Mouse (Mus musculus): ENCODE results near the gene Acot8. TPM values are rescaled to one million over a fixed set of nuclear protein-coding genes. Genes with fewer than 3 reads are reported as not detected.

The Acot8 gene
- polyA plus RNA-seq, 1 experiment: 44.9 TPM

- Histone ChIP-seq H3K4me3 (ENCODE audit: extremely low read depth, insufficient read depth, insufficient read length) (peak within 1 kb of the TSS; percentile 83), H3K36me3 (ENCODE audit: control insufficient read depth, insufficient read depth, low read length) (peaks cover 16% of the 10 kb centered on the region), H3K27me3 (ENCODE audit: control insufficient read depth, insufficient read depth, low read length) (no peaks in the 10 kb centered on the region), H3K27ac (ENCODE audit: insufficient read depth, low read length) (peak within 1 kb of the TSS; percentile 85), H3K4me1 (ENCODE audit: control insufficient read depth, insufficient read depth, insufficient read length) (peaks cover 5% of the 10 kb centered on the region; the same call in 1 of the 2 replicates)
- DNase-seq (ENCODE audit: low read depth in 1 of 2, low spot score in 2 of 2): peak; percentile 65 to 85
- peak; percentile 70; the same call in 1 of the 2 replicates for TF ChIP-seq CTCF (IDR thresholded peaks at IDR 0.05; ENCODE audit: extremely low read depth, insufficient read depth, insufficient read length, insufficient replicate concordance)
- no peak for TF ChIP-seq POLR2A (IDR thresholded peaks at IDR 0.05; ENCODE audit: low read depth, low read length)
- WGBS: under 1% methylated on average over 35 of the region's 35 CpGs
Observed at GRCm38 (mm10) chr2:164832748-164833301, 28.1 kb upstream of the Acot8 start, which contains the start of gene Ctsa. Gene Ctsa, plus strand, starts transcription at chr2:164832873.

GRCm38 (mm10) chr2:164832032-164832747 lies 27.5 kb upstream of the Acot8 start:
- peaks cover 14% of the 10 kb centered on the region for H3K36me3 ChIP-seq (ENCODE audit: control insufficient read depth, insufficient read depth, low read length)
- 60% methylated on average over 16 of the region's 16 CpGs for WGBS
- no peak overlapping the region for H3K4me3 ChIP-seq (ENCODE audit: extremely low read depth, insufficient read depth, insufficient read length)
- no peaks in the 10 kb centered on the region for H3K27me3 ChIP-seq (ENCODE audit: control insufficient read depth, insufficient read depth, low read length)
- TF ChIP-seq POLR2A (IDR thresholded peaks at IDR 0.05; ENCODE audit: low read depth, low read length) (no peak), CTCF (IDR thresholded peaks at IDR 0.05; ENCODE audit: extremely low read depth, insufficient read depth, insufficient read length, insufficient replicate concordance) (no peak)
- peaks cover 5% of the 10 kb centered on the region; the same call in 1 of the 2 replicates for H3K4me1 ChIP-seq (ENCODE audit: control insufficient read depth, insufficient read depth, insufficient read length)
- DNase-seq (ENCODE audit: low read depth in 1 of 2, low spot score in 2 of 2): no peak
- H3K27ac ChIP-seq (ENCODE audit: insufficient read depth, low read length): peak overlapping the region; percentile 15

GRCm38 (mm10) chr2:164831029-164831428 lies 26.3 kb upstream of the Acot8 start:
- H3K27ac ChIP-seq (ENCODE audit: insufficient read depth, low read length): no peak overlapping the region

GRCm38 (mm10) chr2:164829090-164829489 lies 24.4 kb upstream of the Acot8 start:
- Histone ChIP-seq H3K4me1 (ENCODE audit: control insufficient read depth, insufficient read depth, insufficient read length) (no peaks in the 10 kb centered on the region), H3K36me3 (ENCODE audit: control insufficient read depth, insufficient read depth, low read length) (peaks cover 21% of the 10 kb centered on the region), H3K27me3 (ENCODE audit: control insufficient read depth, insufficient read depth, low read length) (no peaks in the 10 kb centered on the region), H3K4me3 (ENCODE audit: extremely low read depth, insufficient read depth, insufficient read length) (no peak overlapping the region), H3K27ac (ENCODE audit: insufficient read depth, low read length) (no peak overlapping the region)
- no peak for DNase-seq (ENCODE audit: low read depth in 1 of 2, low spot score in 2 of 2)
- 97% methylated on average over 1 of the region's 1 CpGs for WGBS
- TF ChIP-seq POLR2A (IDR thresholded peaks at IDR 0.05; ENCODE audit: low read depth, low read length) (no peak), CTCF (IDR thresholded peaks at IDR 0.05; ENCODE audit: extremely low read depth, insufficient read depth, insufficient read length, insufficient replicate concordance) (no peak)

More at GRCm38 (mm10) chr2:164831029-164831428, 26.3 kb upstream of the Acot8 start:
- Histone ChIP-seq H3K36me3 (ENCODE audit: control insufficient read depth, insufficient read depth, low read length) (peaks cover 13% of the 10 kb centered on the region), H3K27me3 (ENCODE audit: control insufficient read depth, insufficient read depth, low read length) (no peaks in the 10 kb centered on the region), H3K4me3 (ENCODE audit: extremely low read depth, insufficient read depth, insufficient read length) (no peak overlapping the region), H3K4me1 (ENCODE audit: control insufficient read depth, insufficient read depth, insufficient read length) (peaks cover 5% of the 10 kb centered on the region; the same call in 1 of the 2 replicates)
- 71% methylated on average over 10 of the region's 10 CpGs for WGBS
- no peak for TF ChIP-seq CTCF (IDR thresholded peaks at IDR 0.05; ENCODE audit: extremely low read depth, insufficient read depth, insufficient read length, insufficient replicate concordance)
- TF ChIP-seq POLR2A (IDR thresholded peaks at IDR 0.05; ENCODE audit: low read depth, low read length): no peak
- peak in 1 of 2 experiments; percentile 45 for DNase-seq (ENCODE audit: low read depth in 1 of 2, low spot score in 2 of 2)

- DNase-seq (ENCODE audit: low read depth in 1 of 2, low spot score in 2 of 2): no peak
- no peak within 1 kb of the TSS for H3K4me3 ChIP-seq (ENCODE audit: extremely low read depth, insufficient read depth, insufficient read length)
- no peaks in the 10 kb centered on the region for H3K27me3 ChIP-seq (ENCODE audit: control insufficient read depth, insufficient read depth, low read length)
- TF ChIP-seq CTCF (IDR thresholded peaks at IDR 0.05; ENCODE audit: extremely low read depth, insufficient read depth, insufficient read length, insufficient replicate concordance) (no peak), POLR2A (IDR thresholded peaks at IDR 0.05; ENCODE audit: low read depth, low read length) (no peak)
- H3K36me3 ChIP-seq (ENCODE audit: control insufficient read depth, insufficient read depth, low read length): peaks cover 21% of the 10 kb centered on the region
- WGBS: 91% methylated on average over 6 of the region's 6 CpGs
- no peak within 1 kb of the TSS for H3K27ac ChIP-seq (ENCODE audit: insufficient read depth, low read length)
- no peaks in the 10 kb centered on the region for H3K4me1 ChIP-seq (ENCODE audit: control insufficient read depth, insufficient read depth, insufficient read length)
Observed at GRCm38 (mm10) chr2:164828437-164828836, 23.8 kb upstream of the Acot8 start, which contains the start of gene Spata25. Gene Spata25, minus strand, starts transcription at chr2:164828537.

- WGBS: 88% methylated on average over 15 of the region's 16 CpGs
- Histone ChIP-seq H3K27ac (ENCODE audit: insufficient read depth, low read length) (no peak overlapping the region), H3K4me3 (ENCODE audit: extremely low read depth, insufficient read depth, insufficient read length) (no peak overlapping the region), H3K27me3 (ENCODE audit: control insufficient read depth, insufficient read depth, low read length) (no peaks in the 10 kb centered on the region), H3K4me1 (ENCODE audit: control insufficient read depth, insufficient read depth, insufficient read length) (no peaks in the 10 kb centered on the region), H3K36me3 (ENCODE audit: control insufficient read depth, insufficient read depth, low read length) (peaks cover 21% of the 10 kb centered on the region)
- DNase-seq (ENCODE audit: low read depth in 1 of 2, low spot score in 2 of 2): no peak
- TF ChIP-seq CTCF (IDR thresholded peaks at IDR 0.05; ENCODE audit: extremely low read depth, insufficient read depth, insufficient read length, insufficient replicate concordance) (no peak), POLR2A (IDR thresholded peaks at IDR 0.05; ENCODE audit: low read depth, low read length) (no peak)
Observed at GRCm38 (mm10) chr2:164827146-164827850, 22.6 kb upstream of the Acot8 start.

Measured in spleen, adult 2 months (tissue).